Mouse (Mus musculus): ENCODE data around the gene Pank2.

DNA sequence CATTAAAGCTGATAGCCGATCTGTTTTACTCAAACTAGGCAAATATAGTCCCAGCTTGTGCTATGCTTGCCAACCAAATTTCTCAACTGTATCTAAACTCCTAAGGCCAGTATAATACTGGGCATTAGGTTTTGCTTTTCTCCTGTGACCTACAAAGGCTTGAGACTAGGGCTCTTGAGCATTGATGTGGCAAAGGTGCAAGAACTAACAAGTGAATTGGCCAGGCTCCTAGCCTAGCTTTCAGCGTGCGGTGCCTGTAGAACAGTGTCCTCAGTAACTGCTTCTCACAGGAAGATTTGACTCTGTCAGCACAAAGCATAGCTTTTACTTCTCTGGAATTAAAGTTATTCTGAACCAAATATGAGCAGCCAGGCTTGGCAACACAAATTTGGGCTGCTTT lies 13.2 kb downstream of the Pank2 start:
- TF ChIP-seq GATA1 (IDR thresholded peaks at IDR 0.05; ENCODE audit: low read length) (no peak), TAL1 (IDR thresholded peaks at IDR 0.05; ENCODE audit: low read length) (no peak)

All from erythroblast, embryonic 14.5 days (primary cell).